Mouse (Mus musculus) embryonic fibroblast, embryonic 13.5 days (primary cell): ENCODE measurements around the gene Calu.
A peak's percentile ranks its signal among the peaks of the same experiment; 100 is the strongest.

ENCODE experiments used
- CTCF ChIP-seq: IDR thresholded peaks from 2 replicates; pipeline ENCODE4 v1.5.1; 2011; ENCODE audit warnings: mild to moderate bottlenecking, control low read depth, low read length, moderate library complexity, borderline replicate concordance; ENCODE audit not compliant: insufficient read depth
- POLR2A ChIP-seq: IDR thresholded peaks from 2 replicates; pipeline ENCODE4 v1.6.1; 2011; ENCODE audit warnings: low read depth, mild to moderate bottlenecking, control low read depth, low read length, moderate library complexity

- TF ChIP-seq CTCF (no peak), POLR2A (0 out of 2 replicates have a peak, but pooled peaks have one; percentile 39)
These were observed 49.7 kb downstream of the Calu start for GRCm38 (mm10) chr6:29397575-29397974.
